Mouse (Mus musculus) forebrain, embryonic 16.5 days (tissue): ENCODE results near the gene Ank3. TPM values are rescaled to one million over a fixed set of nuclear protein-coding genes. Genes with fewer than 3 reads are reported as not detected.

Experiments
- ATAC-seq: fragments of 200-750 bp; cut with Nextera tagmentation; 2 replicates; pipeline ENCODE4 v1.8.0; 2017; ENCODE audit warnings: mild to moderate bottlenecking, moderate library complexity
- H3K27ac ChIP-seq: fragments of 300-500 bp; sonication (generic); 2 replicates; pipeline ENCODE4 v1.5.1; 2014; ENCODE audit warnings: low read length, control low read depth
- H3K27me3 ChIP-seq: fragments of 300-500 bp; sonication (generic); replicated peaks from 2 replicates; pipeline ENCODE4 v1.6.1; 2014; ENCODE audit warnings: low read length; ENCODE audit not compliant: control insufficient read depth, insufficient read depth
- H3K36me3 ChIP-seq: fragments of 300-500 bp; sonication (generic); 2 replicates; pipeline ENCODE4 v1.6.1; 2014; ENCODE audit not compliant: control insufficient read depth, insufficient read depth
- H3K4me1 ChIP-seq: fragments of 300-500 bp; sonication (generic); replicated peaks from 2 replicates; pipeline ENCODE4 v1.6.1; 2014; ENCODE audit warnings: low read length; ENCODE audit not compliant: control insufficient read depth, insufficient read depth
- H3K4me2 ChIP-seq: fragments of 300-500 bp; sonication (generic); 2 replicates; pipeline ENCODE4 v1.6.1; 2014; ENCODE audit warnings: mild to moderate bottlenecking, low read length, control low read depth
- H3K4me3 ChIP-seq: fragments of 300-500 bp; sonication (generic); replicated peaks from 2 replicates; pipeline ENCODE4 v1.5.1; 2014; ENCODE audit warnings: mild to moderate bottlenecking, low read length, control low read depth
- H3K9ac ChIP-seq: fragments of 300-500 bp; sonication (generic); replicated peaks from 2 replicates; pipeline ENCODE4 v1.6.1; 2014; ENCODE audit warnings: low read depth, low read length, control low read depth
- H3K9me3 ChIP-seq: fragments of 300-500 bp; sonication (generic); 2 replicates; pipeline ENCODE4 v1.6.1; 2016; ENCODE audit warnings: low read length; ENCODE audit not compliant: control insufficient read depth
- WGBS: fragments of 180-500 bp; shearing (Covaris S2); extraction: QIAGEN DNeasy Blood & Tissue Kit; methylation state at CpG from one replicate; pipeline ENCODE4 v1.1.7; 2014; 5-methylcytosine and 5-hydroxymethylcytosine counted together
- polyA plus RNA-seq: library from polyadenylated mRNA; unstranded; fragments of >200 nt; fragmentation: Nextera tagmentation; extraction: Ambion mirVana; gene quantifications from 2 replicates; pipeline ENCODE4 v1.2.1, GENCODE M21; 2015

Gene Ank3
- polyA plus RNA-seq, 1 experiment from 2014 or later, result 102 TPM

DNA sequence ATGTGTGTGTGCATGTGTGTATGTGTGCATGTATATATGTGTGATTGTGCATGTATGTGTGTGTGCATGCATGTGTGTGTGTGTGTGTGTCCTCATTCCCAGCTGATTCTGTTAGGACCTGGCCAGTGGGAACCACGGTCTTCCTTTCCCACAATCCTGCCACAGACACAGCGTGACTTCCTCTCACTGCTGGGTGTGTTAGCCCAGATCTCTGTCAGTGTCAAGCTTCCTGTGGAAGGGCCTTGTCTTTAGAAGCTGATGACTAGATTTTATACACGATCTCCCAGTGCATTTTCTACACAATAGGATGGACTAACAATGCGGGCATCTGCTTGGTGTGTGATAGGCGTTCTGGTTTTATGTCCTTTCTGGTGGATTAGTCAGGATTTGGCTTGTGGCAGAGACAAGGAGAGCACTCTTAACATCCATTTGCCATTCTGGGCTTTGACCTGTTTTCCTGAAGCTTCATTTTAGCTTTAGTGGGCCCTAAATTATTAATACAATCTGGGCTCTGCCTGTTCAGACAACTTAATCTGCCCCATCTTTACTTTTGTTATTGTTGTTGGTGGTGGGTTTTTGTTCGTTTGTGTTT, 322.4 kb downstream of the Ank3 start:
- no peak overlapping the region; the same call in 1 of the 2 replicates for H3K27ac ChIP-seq
- no peak for ATAC-seq
- H3K9ac ChIP-seq, result no peak overlapping the region
- H3K9me3 ChIP-seq, result no peaks in the 10 kb centered on the region
- no peak overlapping the region for H3K4me3 ChIP-seq
- H3K4me2 ChIP-seq, result no peak overlapping the region
- peaks cover 35% of the 10 kb centered on the region for H3K4me1 ChIP-seq
- H3K27me3 ChIP-seq, result no peaks in the 10 kb centered on the region
- WGBS, result 58% methylated on average over 6 of the region's 6 CpGs
- no peaks in the 10 kb centered on the region for H3K36me3 ChIP-seq

DNA sequence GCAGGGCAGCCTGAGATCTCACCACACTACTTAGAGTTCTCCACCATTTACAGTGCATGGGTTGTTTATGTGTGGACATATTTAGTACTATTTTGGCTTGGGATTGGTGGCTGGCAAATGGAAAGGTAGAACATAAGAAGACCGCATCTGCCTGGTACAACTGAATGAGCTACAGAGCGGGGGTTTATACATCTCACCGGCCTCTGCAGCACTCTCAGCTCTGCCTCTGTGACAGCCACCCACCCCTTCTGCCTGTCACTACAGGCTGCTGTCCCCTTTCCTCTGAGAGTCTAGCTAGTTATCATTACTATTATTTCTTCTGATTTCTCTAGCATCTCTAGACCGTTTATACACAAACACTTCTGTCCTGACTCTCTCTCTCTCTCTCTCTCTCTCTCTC, 325.6 kb downstream of the Ank3 start:
- 89% methylated on average over 4 of the region's 4 CpGs for WGBS
- no peak overlapping the region for H3K4me3 ChIP-seq
- no peak for ATAC-seq
- H3K27me3 ChIP-seq, result no peaks in the 10 kb centered on the region
- no peaks in the 10 kb centered on the region for H3K36me3 ChIP-seq
- no peak overlapping the region for H3K4me2 ChIP-seq
- no peak overlapping the region for H3K9ac ChIP-seq
- H3K4me1 ChIP-seq, result peaks cover 25% of the 10 kb centered on the region
- H3K27ac ChIP-seq, result no peak overlapping the region
- H3K9me3 ChIP-seq, result no peaks in the 10 kb centered on the region

DNA sequence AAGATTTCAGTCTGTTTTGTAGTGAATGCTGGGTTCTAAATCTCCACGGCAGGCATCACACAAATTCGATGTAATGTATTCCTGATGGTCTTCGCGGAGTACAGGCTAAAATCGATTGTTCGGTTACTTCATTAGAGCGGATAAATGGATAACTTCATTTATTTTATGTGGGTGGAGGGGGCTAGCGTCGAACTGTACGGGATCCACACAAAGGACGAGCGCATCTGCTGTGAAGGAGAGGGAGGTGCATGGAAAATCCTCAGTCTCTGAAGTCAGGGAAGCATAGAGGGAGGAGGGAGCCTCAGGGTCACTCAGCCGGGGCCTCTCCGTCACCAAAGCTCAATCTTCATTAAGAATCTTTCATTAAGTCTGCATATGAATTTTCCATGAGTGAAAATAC, 326.5 kb downstream of the Ank3 start:
- Histone ChIP-seq H3K4me2 (no peak overlapping the region), H3K36me3 (no peaks in the 10 kb centered on the region), H3K4me1 (peaks cover 21% of the 10 kb centered on the region), H3K4me3 (no peak overlapping the region), H3K27me3 (no peaks in the 10 kb centered on the region), H3K9ac (no peak overlapping the region), H3K27ac (no peak overlapping the region), H3K9me3 (no peaks in the 10 kb centered on the region)
- ATAC-seq, result no peak
- 77% methylated on average over 14 of the region's 14 CpGs for WGBS

DNA sequence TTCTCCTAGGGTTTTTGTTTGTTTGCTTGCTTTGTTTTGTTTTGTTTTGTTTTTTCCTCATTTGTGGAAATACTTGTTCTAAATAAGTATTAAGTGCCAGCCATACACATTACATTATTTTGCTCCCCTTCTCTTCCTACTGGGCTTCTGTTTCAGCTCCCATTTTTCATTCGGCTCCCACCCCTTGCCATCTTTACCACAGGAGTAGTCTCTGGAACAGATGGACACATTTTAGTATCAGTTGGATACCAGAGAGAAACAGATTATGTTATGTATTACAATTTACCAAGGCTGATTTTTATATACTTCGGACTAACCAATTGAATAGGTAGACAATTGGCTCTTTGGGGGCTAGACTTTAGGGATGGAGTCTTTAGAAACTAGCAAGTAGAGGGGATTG, 327.7 kb downstream of the Ank3 start:
- Histone ChIP-seq H3K36me3 (no peaks in the 10 kb centered on the region), H3K4me1 (peaks cover 22% of the 10 kb centered on the region)
- WGBS, result 62% methylated on average over 2 of the region's 2 CpGs

DNA sequence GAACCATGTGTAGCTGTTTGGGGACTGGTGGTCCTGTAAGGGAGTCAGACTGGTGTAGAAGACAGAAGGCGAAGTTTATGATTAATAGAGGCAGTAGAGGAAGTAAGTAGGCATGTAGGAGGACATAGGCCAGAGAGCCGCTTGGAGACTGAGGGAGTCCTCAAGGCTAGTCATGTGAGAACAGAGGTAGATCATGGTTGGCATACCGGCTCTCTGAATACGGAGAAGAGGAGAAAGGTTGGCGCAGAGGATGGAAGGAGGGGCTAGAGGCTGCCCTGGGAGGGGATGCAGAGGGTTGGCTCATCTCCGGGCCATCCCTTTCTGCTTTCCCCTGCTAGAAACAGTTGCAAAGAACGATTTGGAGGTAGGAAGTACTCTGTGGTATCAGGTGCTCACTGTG, 328.2 kb downstream of the Ank3 start:
- no peak for ATAC-seq
- no peaks in the 10 kb centered on the region for H3K9me3 ChIP-seq
- no peak overlapping the region for H3K4me3 ChIP-seq
- H3K9ac ChIP-seq, result no peak overlapping the region
- H3K27me3 ChIP-seq, result no peaks in the 10 kb centered on the region
- no peak overlapping the region for H3K27ac ChIP-seq
- 89% methylated on average over 7 of the region's 7 CpGs for WGBS
- no peak overlapping the region for H3K4me2 ChIP-seq
- H3K36me3 ChIP-seq, result no peaks in the 10 kb centered on the region
- H3K4me1 ChIP-seq, result peaks cover 28% of the 10 kb centered on the region

More for the DNA sequence above, 327.7 kb downstream of the Ank3 start:
- no peaks in the 10 kb centered on the region for H3K9me3 ChIP-seq
- H3K27me3 ChIP-seq, result no peaks in the 10 kb centered on the region
- H3K27ac ChIP-seq, result no peak overlapping the region
- no peak overlapping the region for H3K9ac ChIP-seq
- no peak for ATAC-seq
- no peak overlapping the region for H3K4me3 ChIP-seq
- H3K4me2 ChIP-seq, result no peak overlapping the region

DNA sequence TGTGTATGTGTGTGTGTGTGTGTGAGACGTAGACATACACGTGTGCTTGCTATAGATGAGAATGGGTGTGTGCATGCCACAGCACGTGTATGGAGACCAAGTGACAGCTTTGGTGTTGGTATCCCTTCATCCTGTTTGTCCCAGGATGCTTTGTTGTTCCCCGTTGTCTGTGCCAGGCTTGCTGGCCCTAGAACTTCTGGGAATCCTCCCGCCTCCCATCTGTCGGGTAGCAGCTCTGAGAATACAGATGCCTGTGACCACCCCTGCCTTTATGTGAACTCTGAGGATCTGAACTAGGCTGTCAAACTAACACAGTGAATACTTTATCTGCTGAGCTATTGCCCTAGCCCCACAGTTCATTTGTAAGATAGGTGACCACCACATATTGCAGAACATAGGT, 330.3 kb downstream of the Ank3 start:
- Histone ChIP-seq H3K36me3 (no peaks in the 10 kb centered on the region), H3K27ac (no peak overlapping the region), H3K9ac (no peak overlapping the region), H3K4me1 (peaks cover 29% of the 10 kb centered on the region), H3K9me3 (no peaks in the 10 kb centered on the region), H3K4me3 (no peak overlapping the region), H3K4me2 (no peak overlapping the region), H3K27me3 (no peaks in the 10 kb centered on the region)
- no peak for ATAC-seq
- 67% methylated on average over 6 of the region's 6 CpGs for WGBS

DNA sequence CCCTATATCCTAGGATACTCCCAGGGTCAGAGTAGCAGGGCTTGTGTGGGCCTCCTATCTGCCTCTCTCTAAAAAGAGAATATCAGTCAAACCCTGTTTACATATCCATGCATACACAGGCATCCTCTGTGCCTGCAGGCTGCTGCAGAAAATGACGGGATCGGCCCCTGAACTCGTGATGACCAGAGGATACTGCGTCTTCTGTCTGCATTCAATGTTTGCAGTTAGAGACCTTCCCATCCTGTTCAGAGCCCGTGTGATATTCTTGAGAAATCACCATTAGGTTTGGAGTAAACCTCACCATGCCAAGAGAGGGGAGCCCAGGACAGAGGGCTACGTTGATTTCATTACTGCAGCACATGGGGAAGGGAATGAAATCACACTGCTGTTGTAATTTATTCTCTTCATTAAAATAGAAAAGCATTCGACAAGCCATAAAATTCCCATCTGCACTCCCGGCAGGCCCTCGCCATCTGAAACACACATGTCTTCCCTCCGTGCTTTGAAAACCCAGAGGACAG, 331.8 kb downstream of the Ank3 start:
- no peak overlapping the region for H3K4me3 ChIP-seq
- peak overlapping the region; percentile 2; the same call in 1 of the 2 replicates for H3K4me2 ChIP-seq
- H3K9me3 ChIP-seq, result no peaks in the 10 kb centered on the region
- H3K27me3 ChIP-seq, result no peaks in the 10 kb centered on the region
- WGBS, result 42% methylated on average over 10 of the region's 10 CpGs
- H3K9ac ChIP-seq, result no peak overlapping the region
- H3K36me3 ChIP-seq, result no peaks in the 10 kb centered on the region
- ATAC-seq, result peak; percentile 81
- peaks cover 29% of the 10 kb centered on the region for H3K4me1 ChIP-seq
- H3K27ac ChIP-seq, result peak overlapping the region; percentile 82

DNA sequence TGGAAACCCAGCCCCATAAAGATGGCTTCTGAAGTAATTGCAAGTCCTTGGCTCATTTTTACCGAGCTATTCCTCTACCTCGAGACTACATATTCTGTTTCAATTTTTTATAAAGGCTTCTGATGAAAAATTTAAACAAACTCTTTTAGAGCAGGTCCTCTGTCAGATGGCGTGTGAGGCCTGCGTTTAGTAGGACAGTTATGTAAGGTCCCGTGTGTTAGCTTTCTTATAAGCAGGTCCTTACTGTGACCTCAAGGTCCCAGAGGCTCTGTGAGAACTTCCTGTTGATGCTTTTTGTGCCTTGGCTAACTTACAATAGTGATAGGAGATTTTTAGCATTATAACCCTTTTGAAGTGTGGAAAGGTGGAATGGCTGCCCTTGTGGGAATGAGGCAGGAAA, 332.8 kb downstream of the Ank3 start:
- H3K9ac ChIP-seq, result no peak overlapping the region
- H3K9me3 ChIP-seq, result no peaks in the 10 kb centered on the region
- no peak overlapping the region for H3K4me3 ChIP-seq
- peak overlapping the region; percentile 82 for H3K27ac ChIP-seq
- no peaks in the 10 kb centered on the region for H3K36me3 ChIP-seq
- H3K4me1 ChIP-seq, result peaks cover 29% of the 10 kb centered on the region
- no peak overlapping the region for H3K4me2 ChIP-seq
- no peak for ATAC-seq
- H3K27me3 ChIP-seq, result no peaks in the 10 kb centered on the region
- 79% methylated on average over 5 of the region's 5 CpGs for WGBS

DNA sequence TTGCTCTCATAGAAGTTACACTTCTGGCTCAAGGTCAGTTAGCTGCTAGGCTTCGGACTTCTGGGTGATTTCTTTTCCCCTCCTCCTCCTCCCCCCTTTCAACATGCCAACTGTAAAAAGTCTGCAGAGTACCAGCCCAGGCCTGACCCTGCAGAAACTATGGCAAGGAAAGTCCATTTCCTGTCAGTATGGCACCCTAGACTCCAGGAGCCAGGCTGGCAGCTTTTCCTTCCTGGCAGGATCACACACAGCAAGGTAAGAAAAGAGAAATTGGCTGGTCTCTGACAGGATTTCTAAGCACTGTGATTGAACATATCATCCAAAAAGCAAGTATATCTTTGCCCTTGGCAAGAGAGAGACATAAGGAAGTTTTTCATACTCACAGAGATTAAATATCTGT, 333.3 kb downstream of the Ank3 start:
- Histone ChIP-seq H3K36me3 (no peaks in the 10 kb centered on the region), H3K4me2 (no peak overlapping the region), H3K9me3 (no peaks in the 10 kb centered on the region), H3K4me1 (peaks cover 27% of the 10 kb centered on the region), H3K9ac (no peak overlapping the region), H3K27ac (peak overlapping the region; percentile 7; the same call in 1 of the 2 replicates), H3K27me3 (no peaks in the 10 kb centered on the region), H3K4me3 (no peak overlapping the region)
- no peak for ATAC-seq
- 96% methylated on average over 1 of the region's 1 CpGs for WGBS

DNA sequence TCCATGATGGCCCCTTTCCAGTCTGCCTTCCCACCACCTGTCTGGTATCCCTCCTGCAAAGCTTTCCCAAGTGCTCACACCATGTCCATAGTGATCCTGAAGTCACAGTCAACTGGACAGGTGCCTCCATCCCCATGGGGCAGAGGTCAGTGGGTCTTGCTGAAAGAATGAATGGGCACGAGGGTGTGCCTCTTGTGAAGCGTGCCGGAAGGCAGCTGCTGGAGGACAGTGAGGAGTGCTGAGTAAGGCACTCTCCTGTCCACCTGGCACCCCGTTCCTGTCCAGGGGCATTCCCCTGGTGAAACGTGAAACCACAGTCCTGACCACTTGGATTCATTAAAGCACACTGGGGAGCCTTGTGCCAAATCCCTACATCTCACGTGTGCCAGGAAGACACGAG, 337.7 kb downstream of the Ank3 start:
- Histone ChIP-seq H3K4me3 (no peak overlapping the region), H3K4me2 (no peak overlapping the region), H3K4me1 (peaks cover 7% of the 10 kb centered on the region; the same call in 1 of the 2 replicates), H3K27me3 (no peaks in the 10 kb centered on the region), H3K9me3 (no peaks in the 10 kb centered on the region), H3K27ac (no peak overlapping the region), H3K36me3 (no peaks in the 10 kb centered on the region), H3K9ac (no peak overlapping the region)
- 58% methylated on average over 7 of the region's 7 CpGs for WGBS
- peak; percentile 34; the same call in 1 of the 2 replicates for ATAC-seq
